Mouse (Mus musculus): ENCODE measurements around the gene Gas8.
"Not testable (repeated sequence)": the region's sequence is repeated elsewhere in the genome, so short reads cannot be mapped to it uniquely, and the experiment has no call there.

DNA sequence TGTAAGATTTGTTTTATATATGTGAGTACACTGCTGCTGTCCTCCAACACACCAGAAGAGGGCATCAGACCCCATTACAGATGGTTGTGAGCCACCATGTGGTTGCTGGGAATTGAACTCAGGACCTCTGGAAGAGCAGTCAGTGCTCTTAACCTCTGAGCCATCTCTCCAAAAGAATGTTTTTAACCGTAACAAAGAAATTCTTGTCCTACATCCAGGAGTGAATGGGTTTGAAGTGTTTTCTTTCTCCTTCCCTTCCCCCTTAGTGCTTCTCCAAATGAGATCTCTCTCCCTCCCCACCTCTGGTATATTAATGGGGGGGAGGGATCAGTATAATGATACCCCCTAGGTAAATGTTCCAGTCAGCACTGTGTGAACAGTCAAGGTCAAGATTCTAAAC lies 1.4 kb downstream of the Gas8 start:
- TF ChIP-seq POLR2A (IDR thresholded peaks at IDR 0.05; ENCODE audit: borderline replicate concordance, insufficient read depth, low read length); CTCF (IDR thresholded peaks at IDR 0.05; ENCODE audit: borderline replicate concordance, insufficient read depth, low read depth, low read length): not testable (repeated sequence)

Measured in cerebellum, adult 2 months (tissue).